Mouse (Mus musculus) liver, postnatal 0 days (tissue): ENCODE data around the gene Tjp3.

Experiments
- CTCF ChIP-seq: sonication (generic); IDR thresholded peaks from 2 replicates; pipeline ENCODE4 v1.5.1; 2016; ENCODE audit warnings: antibody characterized with exemption, low read depth
- EP300 ChIP-seq: IDR thresholded peaks from 2 replicates; pipeline ENCODE4 v1.6.1; 2016; ENCODE audit warnings: antibody characterized with exemption, low read depth, mild to moderate bottlenecking

DNA sequence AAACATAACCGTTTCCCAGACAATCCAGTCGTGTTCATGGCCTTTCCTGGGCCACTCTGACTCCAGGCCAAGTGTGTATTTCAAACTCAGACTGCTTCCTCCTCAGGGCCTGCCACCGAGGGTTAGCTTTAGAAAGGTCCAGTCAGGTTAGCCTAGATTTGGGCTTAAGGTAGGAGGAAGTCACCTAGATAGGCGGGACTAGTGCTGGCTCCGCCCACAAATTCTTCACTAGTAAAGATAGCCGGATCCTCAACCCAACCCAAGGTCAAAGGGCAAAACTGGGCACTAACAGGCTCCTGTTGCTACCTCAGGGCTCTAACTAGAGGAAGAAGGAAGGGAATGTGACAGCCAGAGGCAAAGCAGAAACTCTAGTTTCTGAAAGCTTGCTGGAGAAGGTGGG is 4.8 kb downstream of the Tjp3 start:
- no peak for TF ChIP-seq CTCF
- TF ChIP-seq EP300 = no peak
